Mouse (Mus musculus) limb, embryonic 13.5 days (tissue): ENCODE data around the gene Gm21708. TPM values are rescaled to one million over a fixed set of nuclear protein-coding genes. Genes with fewer than 3 reads are reported as not detected.
"Not testable (repeated sequence)": the region's sequence is repeated elsewhere in the genome, so short reads cannot be mapped to it uniquely, and the experiment has no call there.

ENCODE experiments used
- ATAC-seq: fragments of 200-750 bp; cut with Nextera tagmentation; 2 replicates; pipeline ENCODE4 v1.8.0; 2017; ENCODE audit warnings: low read depth, moderate number of reproducible peaks, moderate TSS enrichment; ENCODE audit not compliant: low FRiP score
- H3K27ac ChIP-seq: fragments of 300-500 bp; sonication (generic); 2 replicates; pipeline ENCODE4 v1.5.1; 2015; ENCODE audit warnings: inconsistent platforms, mild to moderate bottlenecking, moderate library complexity
- H3K27me3 ChIP-seq: fragments of 300-500 bp; sonication (generic); 2 replicates; pipeline ENCODE4 v1.6.1; 2015; ENCODE audit warnings: mild to moderate bottlenecking, inconsistent platforms
- H3K36me3 ChIP-seq: fragments of 300-500 bp; sonication (generic); 2 replicates; pipeline ENCODE4 v1.6.1; 2015; ENCODE audit warnings: inconsistent platforms, mild to moderate bottlenecking, moderate library complexity
- H3K4me1 ChIP-seq: fragments of 300-500 bp; sonication (generic); 2 replicates; pipeline ENCODE4 v1.6.1; 2015; ENCODE audit warnings: inconsistent platforms
- H3K4me2 ChIP-seq: fragments of 300-500 bp; sonication (generic); replicated peaks from 2 replicates; pipeline ENCODE4 v1.6.1; 2015; ENCODE audit warnings: inconsistent platforms, mild to moderate bottlenecking, moderate library complexity
- H3K4me3 ChIP-seq: fragments of 300-500 bp; sonication (generic); 2 replicates; pipeline ENCODE4 v1.5.1; 2015; ENCODE audit warnings: moderate library complexity, mild to moderate bottlenecking, inconsistent platforms
- H3K9ac ChIP-seq: fragments of 300-500 bp; sonication (generic); 2 replicates; pipeline ENCODE4 v1.6.1; 2015; ENCODE audit warnings: mild to moderate bottlenecking, inconsistent platforms
- H3K9me3 ChIP-seq: fragments of 300-500 bp; sonication (generic); 2 replicates; pipeline ENCODE4 v1.6.1; 2016; ENCODE audit warnings: inconsistent platforms
- WGBS: fragments of 180-500 bp; shearing (Covaris S2); methylation state at CpG from one replicate; pipeline ENCODE4 v1.1.7; 2015; 5-methylcytosine and 5-hydroxymethylcytosine counted together
- polyA plus RNA-seq: library from polyadenylated mRNA; unstranded; fragments of >200 nt; fragmentation: Nextera tagmentation; extraction: Ambion mirVana; gene quantifications from 2 replicates; pipeline ENCODE4 v1.2.1, GENCODE M21; 2015

Gene Gm21708
- polyA plus RNA-seq, result not detected in 2 replicates

GRCm38 (mm10) chrY:3410067-3410466, at the start of gene Gm21708, which contains the start of gene Gm21704:
Gene Gm21708 (minus strand): TSS chrY:3410167.
Gene Gm21704 (minus strand): TSS chrY:3410167.
- not testable (repeated sequence) for H3K27ac ChIP-seq, H3K27me3 ChIP-seq, H3K4me2 ChIP-seq, H3K4me1 ChIP-seq, ATAC-seq, H3K9ac ChIP-seq, H3K36me3 ChIP-seq, H3K4me3 ChIP-seq, H3K9me3 ChIP-seq
- no CpG with 5 or more reads among the region's 9 CpGs for WGBS

Other genes starting within 250 kb of the Gm21708 start
- not detected in 2 replicates for gene Gm21677, start 103.7 kb downstream of the Gm21708 start, polyA plus RNA-seq
- not detected in 2 replicates for gene Gm21693, start 64.8 kb downstream of the Gm21708 start, polyA plus RNA-seq
- gene Gm21704, start within 50 bp of the Gm21708 start, polyA plus RNA-seq, result not detected in 2 replicates